Mouse (Mus musculus) left cerebral cortex, adult 2 months (tissue): Measurements from ENCODE around the gene Mapkapk3. TPM values are rescaled to one million over a fixed set of nuclear protein-coding genes. Genes with fewer than 3 reads are reported as not detected.

Experiments
- DNase-seq, 2 experiments: peaks; one replicate each; pipeline ENCODE4 v3.0.0; 2021 to 2022; ENCODE audit warnings: low spot score in 2 of 2, mixed read lengths in 1 of 2; ENCODE audit errors: extremely low spot score in 1 of 2
- H3K27ac ChIP-seq: fragments of 200-600 bp; 2 replicates; pipeline ENCODE4 v1.8.1; 2022
- H3K4me3 ChIP-seq: fragments of 200-600 bp; 2 replicates; pipeline ENCODE4 v1.8.1; 2022
- CTCF ChIP-seq: fragments of 200-600 bp; IDR thresholded peaks from 2 replicates; pipeline ENCODE4 v1.8.1; 2022; ENCODE audit warnings: antibody characterized with exemption, mild to moderate bottlenecking, moderate library complexity
- intact Hi-C: fragments of 180-260 bp; cut with DNase I; formaldehyde crosslinking; loops from one replicate; pipeline ENCODE4 v1.15.1; 2025
- microRNA-seq, 2 experiments: library from miRNA; unstranded; fragments of <30 nt; microRNA quantifications; one replicate each; pipeline ENCODE4 v1.2.0; 2021
- total RNA-seq, 2 experiments: library from RNA; stranded (reverse); gene quantifications; 2 replicates each; pipeline ENCODE4 v1.2.3; 2021

Mapkapk3 gene
- total RNA-seq, 2 experiments from 2014 or later: 3.4 to 3.5 TPM

DNA sequence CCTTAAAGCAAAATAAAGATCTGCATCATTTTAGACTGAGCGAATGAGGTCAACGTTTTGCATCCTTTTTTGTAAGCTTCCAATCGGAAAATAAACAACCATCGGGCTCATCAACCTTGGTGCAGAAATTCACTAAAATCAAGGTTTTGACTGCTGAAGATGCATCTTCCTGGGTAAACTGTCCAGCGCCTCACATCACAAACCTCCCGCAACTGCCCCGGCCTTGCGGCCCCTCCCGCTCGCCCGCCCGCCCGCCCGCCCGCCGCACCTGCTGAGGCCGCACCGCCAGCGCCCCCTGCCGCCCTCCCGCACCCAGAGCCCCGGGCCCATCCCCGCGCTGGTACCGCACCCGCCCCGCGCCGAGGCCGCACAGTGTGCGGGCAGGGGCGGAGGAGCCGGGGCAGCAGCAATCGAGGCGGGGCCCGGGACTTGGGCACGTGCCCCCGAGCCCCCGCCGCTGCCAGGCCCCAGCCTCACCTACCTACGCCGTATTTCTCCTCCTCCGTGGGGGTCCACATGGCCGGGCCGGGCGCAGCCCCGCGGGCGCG lies 58.6 kb downstream of the Mapkapk3 start:
- H3K4me3 ChIP-seq: peak overlapping the region; percentile 82
- H3K27ac ChIP-seq: peak overlapping the region; percentile 96
- intact Hi-C loops: loop anchor here (5.0 kb wide), 1 partner anchor 64 kb away; no protein-coding TSS in a partner anchor
- TF ChIP-seq CTCF: peak; percentile 45
- peak; percentile 75 to 78 for DNase-seq

DNA sequence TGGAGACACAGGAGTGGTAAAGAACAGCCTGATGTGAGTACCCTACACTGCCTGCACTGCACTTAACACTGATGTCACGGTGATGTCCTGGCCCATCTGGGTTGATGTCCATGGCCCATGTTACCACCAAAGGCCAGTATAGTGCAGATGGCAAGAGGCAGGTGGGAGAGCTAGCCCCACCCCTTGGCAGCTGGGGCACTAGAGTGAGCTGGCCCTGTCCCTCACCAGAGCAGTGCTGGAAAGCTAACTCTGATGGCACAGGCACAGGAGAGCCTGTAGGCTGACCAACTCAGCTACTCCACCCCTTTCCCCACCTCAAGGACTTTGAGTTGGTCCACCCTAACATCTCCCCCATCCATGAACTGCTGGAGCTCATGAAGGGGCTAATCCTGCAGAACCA lies 65.1 kb downstream of the Mapkapk3 start:
- no peak overlapping the region for H3K4me3 ChIP-seq
- intact Hi-C loops: no loop called here
- TF ChIP-seq CTCF: no peak
- no peak for DNase-seq
- H3K27ac ChIP-seq: no peak overlapping the region

Small RNA genes lying within 50 kb of the gene (microRNA-seq; reads per million reads assigned to microRNA genes)
- gene Gm22238: 0 to 0.49 reads per million in 2 experiments

Other genes starting within 250 kb of the Mapkapk3 start
- gene Dock3, start 58.0 kb downstream of the Mapkapk3 start, total RNA-seq: 100 to 1,000 TPM; 216 to 221 TPM
- gene Cish, start 6.1 kb upstream of the Mapkapk3 start, total RNA-seq: 10 to 100 TPM in 1 of 2 experiments, 1 to 10 TPM in 1; 9.6 to 10.7 TPM
- gene Hemk1, start 48.5 kb upstream of the Mapkapk3 start, total RNA-seq: 10 to 100 TPM; 18.6 to 21.5 TPM
- gene 6430571L13Rik, start 50.7 kb upstream of the Mapkapk3 start, total RNA-seq: 1 to 10 TPM; 4.3 to 4.4 TPM
- 10 to 100 TPM; 24.1 to 34.7 TPM for gene Cacna2d2, start 109.7 kb upstream of the Mapkapk3 start, total RNA-seq
- gene Tmem115, start 244.1 kb upstream of the Mapkapk3 start, total RNA-seq: 10 to 100 TPM; 35.3 to 35.6 TPM